Mouse (Mus musculus): ENCODE data around the gene Sytl3. TPM values are rescaled to one million over a fixed set of nuclear protein-coding genes. Genes with fewer than 3 reads are reported as not detected.
"Not testable (repeated sequence)": the region's sequence is repeated elsewhere in the genome, so short reads cannot be mapped to it uniquely, and the experiment has no call there.

The Sytl3 gene
- under 1 TPM; 0.49 to 0.74 TPM for total RNA-seq (2021)
- long read RNA-seq, experiment 1 = 0 reads
- long read RNA-seq, experiment 2 = 0 reads

GRCm38 (mm10) chr17:6658801-6659200 lies at the start of gene Sytl3:
TSS of gene Sytl3 (plus strand) at chr17:6659093.
- not testable (repeated sequence) for DNase-seq (ENCODE audit: low spot score in 2 of 2); H3K4me3 ChIP-seq; H3K27ac ChIP-seq

GRCm38 (mm10) chr17:6613524-6613923 lies 45.4 kb upstream of the Sytl3 start:
- H3K4me3 ChIP-seq; H3K27ac ChIP-seq; DNase-seq (ENCODE audit: low spot score in 2 of 2): not testable (repeated sequence)

GRCm38 (mm10) chr17:6614316-6614715 lies 44.6 kb upstream of the Sytl3 start:
- not testable (repeated sequence) for DNase-seq (ENCODE audit: low spot score in 2 of 2); H3K27ac ChIP-seq; H3K4me3 ChIP-seq

- not testable (repeated sequence) for DNase-seq (ENCODE audit: low spot score in 2 of 2); H3K27ac ChIP-seq; H3K4me3 ChIP-seq
Observed at GRCm38 (mm10) chr17:6616731-6617130, 42.2 kb upstream of the Sytl3 start.

DNA sequence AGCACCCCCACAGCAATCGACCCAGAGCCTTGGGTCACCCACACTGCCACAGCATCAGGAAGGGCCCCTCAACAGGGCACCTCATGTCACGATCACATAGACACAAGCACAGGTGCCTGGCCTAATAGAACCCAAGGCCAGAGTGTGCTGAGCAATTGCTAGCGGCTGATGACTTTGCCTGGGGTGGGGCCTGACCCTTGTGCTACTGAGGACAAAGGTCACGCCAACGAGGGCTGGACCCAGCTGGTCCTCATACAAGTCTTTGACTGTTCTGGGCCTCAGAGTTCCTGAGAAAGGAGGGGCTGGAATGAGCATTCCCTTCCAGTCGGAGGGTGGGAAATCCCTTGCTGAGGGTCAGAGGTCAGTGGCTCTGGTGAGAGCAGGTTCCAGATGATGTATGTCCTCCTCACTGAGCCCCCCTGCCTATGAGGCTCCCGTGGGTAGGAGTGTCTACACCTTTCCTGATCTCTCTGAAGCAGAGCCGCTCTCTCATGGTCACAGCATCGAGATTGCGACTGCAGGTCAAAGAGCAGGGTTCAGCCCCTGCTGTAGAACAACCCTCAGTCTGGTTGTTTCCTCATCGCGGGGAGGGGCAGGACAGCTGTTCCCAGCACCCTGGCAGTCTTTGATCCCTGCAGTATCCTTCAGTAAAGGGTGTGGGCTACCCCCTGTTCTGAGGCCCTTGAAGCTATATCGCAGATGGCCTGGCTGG lies 41.0 kb upstream of the Sytl3 start:
- DNase-seq (ENCODE audit: low spot score in 2 of 2); H3K27ac ChIP-seq; H3K4me3 ChIP-seq: not testable (repeated sequence)

DNA sequence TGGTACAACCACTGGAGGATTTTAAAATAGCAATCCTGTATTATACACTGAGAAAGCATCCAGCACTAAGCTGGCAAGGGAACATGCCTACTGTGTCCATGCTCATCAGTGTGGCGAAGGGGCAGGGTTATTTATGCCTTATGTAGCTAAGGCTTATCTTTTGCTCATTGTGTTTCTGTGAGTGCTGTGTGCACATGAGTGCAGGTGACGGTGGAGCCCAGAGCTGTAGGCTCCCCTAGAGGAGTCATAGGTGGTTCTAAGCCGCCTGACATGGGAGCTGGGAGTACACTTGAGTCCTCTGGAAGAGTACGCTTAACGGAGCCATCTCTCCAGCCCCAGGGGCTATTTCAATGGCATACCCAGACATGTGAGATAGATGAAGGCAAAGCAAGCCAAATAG lies 39.6 kb upstream of the Sytl3 start:
- not testable (repeated sequence) for DNase-seq (ENCODE audit: low spot score in 2 of 2)

DNA sequence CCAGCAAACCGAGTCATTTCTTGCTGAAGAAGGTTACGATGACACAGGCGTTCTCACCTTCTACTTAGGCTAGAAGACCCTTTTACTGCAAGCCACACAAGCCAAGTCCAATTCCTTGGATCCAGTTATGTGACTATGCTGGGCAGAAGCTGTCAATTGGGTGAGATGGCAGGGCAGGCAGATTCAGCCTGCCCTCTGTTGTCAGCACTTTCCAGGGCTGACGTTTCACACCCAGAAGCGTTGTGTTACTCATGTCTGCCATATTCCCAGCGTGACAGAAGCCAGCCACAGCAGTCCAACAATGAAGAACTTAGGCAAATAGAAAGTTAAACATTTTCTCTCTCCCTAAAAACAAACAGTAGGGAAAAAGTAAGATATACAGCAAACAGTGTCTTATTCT lies 38.9 kb upstream of the Sytl3 start:
- not testable (repeated sequence) for H3K27ac ChIP-seq; H3K4me3 ChIP-seq; DNase-seq (ENCODE audit: low spot score in 2 of 2)

More for the DNA sequence above, 39.6 kb upstream of the Sytl3 start:
- H3K27ac ChIP-seq, H3K4me3 ChIP-seq: not testable (repeated sequence)

- H3K4me3 ChIP-seq; DNase-seq (ENCODE audit: low spot score in 2 of 2); H3K27ac ChIP-seq: not testable (repeated sequence)
Observed at GRCm38 (mm10) chr17:6620730-6621451, 38.0 kb upstream of the Sytl3 start.

DNA sequence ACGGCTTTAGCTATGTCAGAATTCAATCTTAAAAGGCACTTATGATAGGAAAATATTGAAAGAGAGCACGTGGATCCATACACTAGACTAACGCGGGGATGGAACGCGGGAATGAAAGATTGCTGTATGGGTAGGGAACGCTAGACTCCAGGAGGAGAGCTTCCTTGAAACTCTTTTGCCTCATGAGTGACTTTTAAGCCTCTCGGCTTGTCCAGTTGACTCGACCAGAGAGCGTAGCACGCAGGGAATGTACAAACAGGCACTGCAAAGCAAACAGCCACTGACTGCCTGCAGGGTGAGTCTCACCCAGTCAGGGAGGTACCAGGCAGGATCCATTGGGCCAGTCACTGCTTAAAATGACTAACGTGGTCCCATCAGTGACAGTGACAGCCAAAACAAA lies 36.9 kb upstream of the Sytl3 start:
- H3K4me3 ChIP-seq; H3K27ac ChIP-seq; DNase-seq (ENCODE audit: low spot score in 2 of 2): not testable (repeated sequence)

GRCm38 (mm10) chr17:6624926-6625558 lies 33.9 kb upstream of the Sytl3 start:
- DNase-seq (ENCODE audit: low spot score in 2 of 2); H3K27ac ChIP-seq; H3K4me3 ChIP-seq: not testable (repeated sequence)

DNA sequence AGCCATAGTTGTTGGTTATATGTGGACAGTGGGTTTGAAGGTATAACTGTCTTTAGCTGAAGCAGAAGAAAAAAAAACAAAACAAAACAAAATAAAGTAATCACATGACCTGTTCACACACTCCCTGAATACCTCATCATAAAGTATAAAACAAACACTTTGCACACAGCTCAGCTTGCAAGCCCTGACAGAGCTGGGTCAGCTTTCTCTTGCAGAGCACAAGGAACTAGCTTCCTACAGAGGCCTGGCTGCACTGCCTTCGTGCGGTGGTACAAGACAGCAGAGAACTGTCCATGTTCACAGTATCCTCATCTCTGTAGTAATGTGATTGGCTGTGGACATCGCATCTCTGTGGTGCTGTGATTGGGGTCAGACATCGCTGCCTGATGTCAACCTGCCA lies 28.5 kb upstream of the Sytl3 start:
- not testable (repeated sequence) for H3K27ac ChIP-seq; H3K4me3 ChIP-seq; DNase-seq (ENCODE audit: low spot score in 2 of 2)

GRCm38 (mm10) chr17:6632850-6633249 lies 26.0 kb upstream of the Sytl3 start:
- not testable (repeated sequence) for DNase-seq (ENCODE audit: low spot score in 2 of 2); H3K27ac ChIP-seq; H3K4me3 ChIP-seq

GRCm38 (mm10) chr17:6635781-6636180 lies 23.1 kb upstream of the Sytl3 start:
- DNase-seq (ENCODE audit: low spot score in 2 of 2); H3K27ac ChIP-seq; H3K4me3 ChIP-seq: not testable (repeated sequence)

- DNase-seq (ENCODE audit: low spot score in 2 of 2) = no peak
- TF ChIP-seq CTCF (conservative IDR thresholded peaks at IDR 0.05) = no peak
- no peak overlapping the region for H3K4me3 ChIP-seq
- no peak overlapping the region for H3K27ac ChIP-seq
Observed at GRCm38 (mm10) chr17:6636861-6637260, 22.0 kb upstream of the Sytl3 start.

- H3K4me3 ChIP-seq; DNase-seq (ENCODE audit: low spot score in 2 of 2); H3K27ac ChIP-seq: not testable (repeated sequence)
Observed at GRCm38 (mm10) chr17:6637434-6637833, 21.5 kb upstream of the Sytl3 start.

DNA sequence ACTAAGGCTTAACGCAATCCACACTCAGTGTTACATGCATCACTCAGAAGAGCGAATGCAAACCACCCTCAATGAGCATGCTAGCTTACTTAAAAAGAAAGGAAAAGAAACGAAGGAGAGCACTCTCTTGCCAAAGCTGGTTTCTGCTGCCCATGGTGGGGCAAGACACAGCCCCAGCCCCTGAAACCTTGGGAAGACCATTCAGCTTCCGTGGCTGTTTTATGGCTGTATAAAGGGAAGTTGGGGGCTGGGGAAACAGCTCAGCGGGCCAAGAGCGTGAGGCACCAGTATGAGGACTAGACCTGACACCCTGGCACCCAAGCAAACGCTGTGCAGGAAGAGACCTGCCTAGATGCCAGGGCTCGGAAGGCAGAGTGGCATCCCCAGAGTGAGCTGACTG lies 20.4 kb upstream of the Sytl3 start:
- DNase-seq (ENCODE audit: low spot score in 2 of 2); H3K4me3 ChIP-seq; H3K27ac ChIP-seq: not testable (repeated sequence)

DNA sequence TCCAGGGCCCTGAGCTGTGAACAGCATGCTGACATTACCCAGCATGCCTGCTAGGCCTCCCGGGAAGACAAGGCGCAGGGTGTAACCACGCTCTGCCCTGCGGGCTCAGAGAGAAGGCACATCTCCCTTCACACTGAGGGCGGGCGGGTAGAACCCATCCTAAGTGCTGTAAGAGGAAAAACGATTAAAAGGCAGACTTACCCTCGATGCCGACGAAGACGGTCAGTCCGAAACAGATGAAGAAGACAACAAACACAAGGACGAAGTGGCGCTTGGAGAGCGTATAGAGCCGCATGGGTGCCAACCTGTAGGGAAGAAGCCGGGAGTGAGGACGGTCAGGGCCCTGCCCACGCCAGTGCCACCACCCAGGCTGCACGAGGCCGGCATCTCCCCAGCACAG lies 19.4 kb upstream of the Sytl3 start:
- not testable (repeated sequence) for DNase-seq (ENCODE audit: low spot score in 2 of 2); H3K4me3 ChIP-seq; H3K27ac ChIP-seq

- H3K4me3 ChIP-seq; DNase-seq (ENCODE audit: low spot score in 2 of 2); H3K27ac ChIP-seq: not testable (repeated sequence)
Observed at GRCm38 (mm10) chr17:6640044-6640637, 18.8 kb upstream of the Sytl3 start.

Measured in layer of hippocampus, adult 2 months (tissue).